Mouse (Mus musculus) midbrain, embryonic 11.5 days (tissue): Measurements from ENCODE around the gene Fam198b. TPM values are rescaled to one million over a fixed set of nuclear protein-coding genes. Genes with fewer than 3 reads are reported as not detected.

Source experiments
- polyA plus RNA-seq: library from polyadenylated mRNA; unstranded; fragments of >200 nt; fragmentation: Nextera tagmentation; extraction: Ambion mirVana; gene quantifications from 2 replicates; pipeline ENCODE4 v1.2.1, GENCODE M21; 2014

Fam198b gene
- polyA plus RNA-seq, 1 experiment from 2014 or later, result 0.77 TPM

Other genes starting within 250 kb of the Fam198b start
- not detected in 2 replicates for gene Rxfp1, start 146.7 kb upstream of the Fam198b start, polyA plus RNA-seq
- 2.0 and 3.4 TPM in 2 replicates for gene Tmem144, start 31.8 kb upstream of the Fam198b start, polyA plus RNA-seq